ENCODE assay signal across 7 mouse cellular contexts in genomic region chr9:77806426-77806825, GRCm38 (mm10). TPM values are rescaled to one million over a fixed set of nuclear protein-coding genes. Genes with fewer than 3 reads are reported as not detected.
DNase-seq lines count a peak whose midpoint lies in the region; ATAC-seq lines count a peak whose summit lies in the region.

No protein-coding gene starts in this region.

- H3K9me3 ChIP-seq in lung, embryonic 15.5 days: no peaks in the 10 kb centered on the region
- H3K9me3 ChIP-seq in forebrain, embryonic 14.5 days (replicated peaks; ENCODE audit: control insufficient read depth, low read length): no peaks in the 10 kb centered on the region
- H3K9me3 ChIP-seq in liver, embryonic 12.5 days (replicated peaks): no peaks in the 10 kb centered on the region
- H3K9me3 ChIP-seq in stomach, embryonic 16.5 days (replicated peaks; ENCODE audit: control insufficient read depth, low read length): no peaks in the 10 kb centered on the region

- H3K4me1 ChIP-seq in lung, embryonic 15.5 days: peaks cover 4% of the 10 kb centered on the region; the same call in 1 of the 2 replicates
- peaks cover 7% of the 10 kb centered on the region for H3K4me1 ChIP-seq in forebrain, embryonic 14.5 days (ENCODE audit: control insufficient read depth, insufficient read depth, low read length)
- H3K4me1 ChIP-seq in liver, embryonic 12.5 days: no peaks in the 10 kb centered on the region
- peaks cover 6% of the 10 kb centered on the region for H3K4me1 ChIP-seq in stomach, embryonic 16.5 days (ENCODE audit: control insufficient read depth, insufficient read depth, low read length)

- peak; percentile 46; the same call in 1 of the 2 replicates for ATAC-seq in lung, embryonic 15.5 days (ENCODE audit: borderline replicate concordance, extremely low read depth, low FRiP score, low TSS enrichment)
- ATAC-seq in forebrain, embryonic 14.5 days: peak; percentile 66
- no peak for ATAC-seq in liver, embryonic 12.5 days
- ATAC-seq in stomach, embryonic 16.5 days (ENCODE audit: insufficient read depth, low FRiP score): peak; percentile 44; the same call in 1 of the 2 replicates

- no peak for DNase-seq in lung, postnatal 25 days (ENCODE audit: low spot score)
- no peak for DNase-seq in forebrain, embryonic 14.5 days (ENCODE audit: low spot score)
- DNase-seq in layer of hippocampus, adult 9-11 months: no peak
- DNase-seq in thymus, adult 18-20 months: no peak

- peak overlapping the region; percentile 54 for H3K4me2 ChIP-seq in lung, embryonic 15.5 days
- H3K4me2 ChIP-seq in forebrain, embryonic 14.5 days (ENCODE audit: low read length): peak overlapping the region; percentile 41
- H3K4me2 ChIP-seq in liver, embryonic 12.5 days: peak overlapping the region; percentile 64
- H3K4me2 ChIP-seq in stomach, embryonic 16.5 days (ENCODE audit: low read depth, low read length): peak overlapping the region; percentile 77

- no peaks in the 10 kb centered on the region for H3K27me3 ChIP-seq in lung, embryonic 15.5 days
- H3K27me3 ChIP-seq in forebrain, embryonic 14.5 days (replicated peaks; ENCODE audit: control insufficient read depth, insufficient read depth, low read length): no peaks in the 10 kb centered on the region
- 0 out of 2 replicates have a peak, but pooled peaks cover 5% of the 10 kb centered on the region for H3K27me3 ChIP-seq in liver, embryonic 12.5 days (replicated peaks)
- no peaks in the 10 kb centered on the region for H3K27me3 ChIP-seq in stomach, embryonic 16.5 days (ENCODE audit: control insufficient read depth, insufficient read depth, low read length)

- no peaks in the 10 kb centered on the region for H3K36me3 ChIP-seq in lung, embryonic 15.5 days
- no peaks in the 10 kb centered on the region for H3K36me3 ChIP-seq in forebrain, embryonic 14.5 days (ENCODE audit: control insufficient read depth, insufficient read depth, low read length)
- H3K36me3 ChIP-seq in liver, embryonic 12.5 days: no peaks in the 10 kb centered on the region
- no peaks in the 10 kb centered on the region for H3K36me3 ChIP-seq in stomach, embryonic 16.5 days (ENCODE audit: control insufficient read depth, insufficient read depth, low read length)

- H3K9ac ChIP-seq in lung, embryonic 15.5 days: no peak overlapping the region
- H3K9ac ChIP-seq in forebrain, embryonic 14.5 days (ENCODE audit: low read length): peak overlapping the region; percentile 40; the same call in 1 of the 2 replicates
- no peak overlapping the region for H3K9ac ChIP-seq in liver, embryonic 12.5 days
- peak overlapping the region; percentile 66 for H3K9ac ChIP-seq in stomach, embryonic 16.5 days (ENCODE audit: low read length)

- H3K27ac ChIP-seq in lung, embryonic 15.5 days: no peak overlapping the region
- H3K27ac ChIP-seq in forebrain, embryonic 14.5 days (ENCODE audit: low read depth, low read length): no peak overlapping the region
- H3K27ac ChIP-seq in liver, embryonic 12.5 days: no peak overlapping the region
- no peak overlapping the region for H3K27ac ChIP-seq in stomach, embryonic 16.5 days (ENCODE audit: low read length)

- WGBS in lung, embryonic 15.5 days: 25% methylated on average over 3 of the region's 3 CpGs
- 47% methylated on average over 3 of the region's 3 CpGs for WGBS in forebrain, embryonic 14.5 days
- WGBS in liver, embryonic 12.5 days (ENCODE audit: insufficient replicate concordance): 29% methylated on average over 3 of the region's 3 CpGs
- WGBS in stomach, embryonic 16.5 days: 42% methylated on average over 3 of the region's 3 CpGs

- peak overlapping the region; percentile 21; the same call in 1 of the 2 replicates for H3K4me3 ChIP-seq in lung, embryonic 15.5 days
- H3K4me3 ChIP-seq in forebrain, embryonic 14.5 days (ENCODE audit: low read depth, low read length): peak overlapping the region; percentile 8; the same call in 1 of the 2 replicates
- peak overlapping the region; percentile 37; the same call in 1 of the 2 replicates for H3K4me3 ChIP-seq in liver, embryonic 12.5 days
- peak overlapping the region; percentile 44 for H3K4me3 ChIP-seq in stomach, embryonic 16.5 days (replicated peaks; ENCODE audit: low read length)

RNA-seq across cellular contexts. Expression of gene Gclc, which starts 52.1 kb away (rescaled TPM):
- 16.1 and 19.8 TPM in 2 replicates for polyA plus RNA-seq in lung, embryonic 15.5 days (2015; fragmentation: Nextera tagmentation; extraction: Ambion mirVana)
- polyA plus RNA-seq in forebrain, embryonic 14.5 days (2014; fragmentation: Nextera tagmentation; extraction: Ambion mirVana): 17.2 and 20.3 TPM in 2 replicates
- polyA plus RNA-seq in liver, embryonic 12.5 days (2016; fragmentation: Nextera tagmentation; extraction: Ambion mirVana): 44.5 and 45.0 TPM in 2 replicates
- 9.8 and 10.9 TPM in 2 replicates for polyA plus RNA-seq in stomach, embryonic 16.5 days (2015; fragmentation: Nextera tagmentation; extraction: Ambion mirVana)

Comparison
In these comparisons a context has a peak if more than half of its experiments do, and no peak if none do; other contexts are left out.
1. H3K9ac ChIP-seq: peak in forebrain, embryonic 14.5 days (single experiment) and stomach, embryonic 16.5 days (single experiment); none in lung, embryonic 15.5 days (single experiment) and liver, embryonic 12.5 days (single experiment).
2. Peak in every context shown above with its lines, with median percentiles within 50 percentile points of each other: H3K4me2 ChIP-seq and H3K4me3 ChIP-seq.